Mouse (Mus musculus) monocyte, adult 5-6 weeks (primary cell): ENCODE data around the gene Myo15. TPM values are rescaled to one million over a fixed set of nuclear protein-coding genes. Genes with fewer than 3 reads are reported as not detected.
"Not testable (repeated sequence)": the region's sequence is repeated elsewhere in the genome, so short reads cannot be mapped to it uniquely, and the experiment has no call there.

Experiments
- ATAC-seq: fragments of 153-309, 156-312 bp; replicated peaks from 2 replicates; pipeline ENCODE4 v1.8.0; 2017; ENCODE audit warnings: mild to moderate bottlenecking; ENCODE audit not compliant: low TSS enrichment, insufficient number of reproducible peaks, severe bottlenecking, poor library complexity, low FRiP score
- total RNA-seq: library from RNA; stranded (forward); fragments of 200-1000, 200-491, 200-594 nt; gene quantifications from 3 replicates; pipeline ENCODE4 v1.2.3, GENCODE M21; 2017

Myo15 gene
- 0.10 TPM in 2 of 3 replicates, not detected in the other for total RNA-seq

DNA sequence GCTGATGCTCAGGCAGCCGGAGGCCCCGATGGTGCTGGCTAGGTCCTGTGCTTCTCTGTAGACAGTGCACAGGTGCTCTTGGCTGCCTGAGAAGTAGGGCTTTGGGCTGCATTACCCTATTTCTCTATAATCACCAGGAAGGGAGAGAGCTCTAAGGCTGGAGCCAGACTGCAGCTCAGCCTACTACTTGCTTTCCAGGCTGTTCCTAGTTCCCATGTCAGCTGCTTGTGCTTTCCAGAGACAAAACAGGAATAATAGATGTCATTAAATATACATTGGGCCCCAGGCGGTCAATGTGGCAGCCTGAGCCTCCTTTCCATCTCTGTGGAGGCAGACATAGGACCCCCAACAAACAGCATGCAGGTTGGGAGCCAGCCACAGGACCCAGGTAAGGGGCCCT is at the start of gene Myo15:
Gene Myo15, plus strand, starts transcription at position 301 of the 400 bp plus-strand sequence.
- ATAC-seq, result no peak

DNA sequence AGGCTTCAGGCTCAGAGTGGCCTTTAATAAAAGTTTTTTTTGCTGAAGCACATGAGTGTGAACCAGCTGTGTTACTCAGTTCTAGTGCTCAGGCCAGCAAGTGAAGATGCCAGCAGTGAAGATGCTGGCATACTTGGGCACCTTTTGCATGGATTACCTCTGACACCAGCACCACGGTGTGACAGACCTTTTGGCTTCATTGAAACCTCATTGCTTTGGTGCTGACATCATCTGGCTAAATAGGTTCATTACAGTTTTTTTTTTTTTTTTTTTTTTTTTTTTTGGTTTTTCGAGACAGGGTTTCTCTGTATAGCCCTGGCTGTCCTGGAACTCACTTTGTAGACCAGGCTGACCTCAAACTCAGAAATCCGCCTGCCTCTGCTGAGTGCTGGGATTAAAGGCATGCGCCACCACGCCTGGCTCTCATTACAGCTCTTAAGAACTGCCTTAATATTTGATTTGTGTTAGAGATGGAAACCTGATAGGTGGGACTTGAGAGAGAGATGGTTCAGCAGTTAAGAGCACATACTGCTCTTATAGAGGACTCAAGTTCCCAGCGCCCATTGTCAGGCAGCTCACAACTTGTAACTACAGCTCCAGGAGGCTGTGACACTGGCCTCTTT is 47.0 kb upstream of the Myo15 start:
- ATAC-seq, result no peak

DNA sequence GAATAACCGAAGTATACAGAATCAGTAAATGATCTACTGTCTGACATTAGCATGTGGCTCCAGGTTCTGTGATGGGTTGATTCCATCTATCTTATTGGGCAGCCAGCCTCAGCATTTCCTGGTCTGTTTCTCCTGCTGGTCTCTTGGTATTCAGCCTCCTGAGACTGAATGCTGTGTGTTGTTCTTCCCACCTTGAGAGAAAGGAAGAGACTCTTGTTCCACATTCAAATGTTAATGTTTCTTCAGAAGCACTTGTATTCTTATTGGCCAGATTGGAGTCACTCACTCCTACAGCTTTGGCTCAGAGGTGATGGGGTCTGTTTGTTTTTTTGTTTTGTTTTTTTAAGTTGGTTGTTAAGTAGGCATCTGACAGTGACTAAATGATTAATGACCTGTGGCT is 46.1 kb upstream of the Myo15 start:
- ATAC-seq, result no peak

DNA sequence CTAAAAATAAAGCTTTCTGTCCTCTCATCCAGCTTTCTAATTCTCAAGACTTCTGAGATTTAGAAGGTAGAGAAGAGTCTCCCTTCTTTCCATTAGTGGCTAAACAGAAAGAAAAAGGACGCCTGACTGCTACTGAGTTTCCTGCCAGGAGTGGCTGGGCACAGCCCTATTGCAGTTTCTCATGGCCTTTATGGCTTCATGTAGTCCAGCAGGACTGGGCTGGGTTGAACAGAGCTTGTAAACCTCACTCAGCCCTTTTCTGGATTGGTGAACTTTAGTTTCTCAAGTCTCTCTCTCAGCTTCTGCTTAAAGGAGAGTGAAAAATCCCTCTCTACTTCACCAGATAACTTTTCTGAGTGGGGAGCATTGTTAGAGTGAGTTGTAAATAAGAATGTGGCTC is 42.7 kb upstream of the Myo15 start:
- no peak for ATAC-seq

DNA sequence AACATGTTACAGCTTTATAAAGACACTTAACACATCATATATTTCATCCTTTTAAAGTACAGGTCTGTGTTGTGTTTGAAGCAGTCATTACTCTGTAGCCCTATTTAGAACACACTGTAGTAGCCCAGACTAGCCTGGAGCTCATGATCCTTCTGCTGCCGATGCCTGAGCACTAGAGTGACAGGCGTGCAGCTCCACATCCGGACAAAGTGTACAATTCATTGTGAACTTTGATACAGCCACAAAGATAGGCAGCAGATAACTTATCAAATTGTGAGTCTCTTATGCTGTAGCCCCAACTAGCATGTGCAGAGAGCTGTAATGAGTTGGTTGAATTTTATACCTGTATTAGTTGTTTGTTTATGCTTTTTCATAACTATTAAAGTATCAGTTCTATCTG is 41.5 kb upstream of the Myo15 start:
- ATAC-seq, result no peak

DNA sequence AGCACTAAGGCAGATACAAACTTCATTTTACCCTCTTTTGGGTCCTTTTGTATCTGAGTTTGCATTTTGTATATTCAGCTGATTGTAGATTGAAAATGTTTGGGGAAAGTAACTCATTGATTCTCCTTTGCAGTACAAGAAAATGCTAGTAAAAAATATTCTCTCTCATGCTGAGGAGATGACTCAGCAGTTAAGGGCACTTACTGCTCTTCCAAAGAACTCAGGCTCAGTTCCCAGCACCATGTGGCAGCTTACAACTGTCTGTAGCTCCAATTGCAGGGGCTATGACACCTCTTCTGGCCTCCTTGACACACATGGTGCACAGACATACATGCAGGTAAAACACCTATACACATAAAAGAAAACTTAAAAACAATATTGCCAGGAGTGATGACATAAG is 35.6 kb upstream of the Myo15 start:
- ATAC-seq, result no peak

DNA sequence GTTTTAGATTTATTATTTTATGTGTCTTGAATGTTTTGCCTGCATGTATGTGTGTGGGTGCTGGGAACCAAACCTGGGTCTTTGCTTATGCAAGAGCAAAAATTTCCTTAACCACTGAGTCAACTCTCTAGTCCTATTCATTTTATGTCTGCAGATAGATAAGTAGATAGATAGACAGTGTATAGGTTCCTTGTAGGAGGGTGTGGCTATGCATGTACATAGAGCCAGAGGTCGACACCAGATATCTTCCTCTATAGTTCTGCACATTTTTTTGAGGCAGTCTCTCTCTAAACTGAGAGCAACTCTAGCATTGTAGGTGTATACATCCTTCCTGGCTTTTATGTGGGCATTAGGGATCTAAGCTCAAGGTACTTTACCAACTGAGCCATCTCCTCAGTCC is 34.0 kb upstream of the Myo15 start:
- ATAC-seq, result no peak

DNA sequence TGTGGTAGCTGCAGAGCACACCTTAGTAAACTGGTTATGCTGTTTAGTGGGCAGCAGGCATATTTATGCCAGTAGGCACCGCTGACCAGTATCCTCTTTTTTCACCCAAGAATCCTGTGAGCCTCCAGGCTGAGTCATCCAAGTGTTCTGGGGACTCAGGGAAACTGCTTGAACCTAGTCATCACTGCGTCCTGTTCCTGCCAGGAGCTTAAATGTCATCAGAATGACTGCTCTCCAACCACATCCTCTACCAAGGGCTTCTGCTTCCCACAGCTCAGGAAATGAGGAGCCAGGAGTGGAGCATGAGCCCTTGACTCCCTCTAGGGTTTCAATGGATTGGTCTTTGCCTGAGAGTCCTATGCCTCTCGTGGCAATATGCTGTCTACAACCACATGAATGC is 32.5 kb upstream of the Myo15 start:
- no peak for ATAC-seq

DNA sequence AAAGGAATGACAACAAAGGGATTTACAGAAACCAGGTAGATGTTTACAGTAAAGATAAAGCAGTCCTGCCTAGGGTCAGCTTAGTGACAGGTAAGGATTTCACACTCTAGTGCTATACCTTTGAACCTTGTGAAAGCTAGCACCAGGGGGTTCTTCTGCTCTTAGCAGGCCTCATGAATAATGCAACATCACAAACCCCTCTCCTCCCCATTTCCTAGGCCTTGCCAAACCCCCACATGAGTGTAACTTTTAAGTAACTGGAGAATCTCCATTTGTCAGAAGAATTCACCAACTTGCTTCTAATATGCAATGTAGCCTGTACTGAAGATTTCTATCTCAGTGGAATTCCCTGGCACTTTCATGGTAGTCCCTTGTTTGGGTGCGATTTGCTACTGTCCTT is 29.5 kb upstream of the Myo15 start:
- not testable (repeated sequence) for ATAC-seq

DNA sequence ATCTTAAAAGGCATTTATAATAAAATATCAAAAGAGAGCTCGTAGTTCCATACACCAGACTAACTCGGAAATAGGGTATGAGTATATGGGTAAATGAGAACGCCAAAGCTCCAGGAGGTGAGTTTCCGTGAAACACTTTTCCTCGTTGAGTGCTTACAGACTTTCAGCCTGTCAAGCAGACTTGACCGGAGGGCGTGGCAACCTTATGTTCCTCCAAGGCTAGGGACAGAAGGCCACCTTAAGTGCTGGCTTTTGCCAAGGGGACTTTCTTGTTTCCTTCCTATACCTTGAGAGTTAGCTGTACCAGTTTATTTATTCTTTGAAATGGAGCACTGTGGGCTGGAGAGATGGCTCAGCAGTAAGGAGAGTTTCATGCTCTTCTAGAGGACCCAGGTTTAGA is 29.0 kb upstream of the Myo15 start:
- ATAC-seq, result no peak

DNA sequence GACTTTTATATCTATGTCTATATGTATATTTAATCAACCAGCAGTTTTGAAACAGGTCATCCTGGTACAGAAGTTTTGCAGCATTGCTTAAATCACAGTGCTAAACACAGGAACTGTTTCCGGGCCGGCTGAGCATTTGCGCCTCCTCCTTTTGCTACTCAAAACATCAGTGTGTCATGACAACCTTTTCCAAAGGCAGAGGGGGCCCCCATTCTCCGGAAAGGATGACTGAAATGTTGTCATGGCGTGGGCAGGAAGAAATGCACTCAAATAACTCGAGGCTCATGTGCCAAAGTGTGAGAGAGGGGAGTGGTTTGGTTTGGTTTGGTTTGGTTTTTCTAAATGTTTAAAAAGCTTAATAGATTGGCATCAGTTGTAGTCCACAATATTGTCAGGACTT is 26.2 kb upstream of the Myo15 start:
- no peak for ATAC-seq

DNA sequence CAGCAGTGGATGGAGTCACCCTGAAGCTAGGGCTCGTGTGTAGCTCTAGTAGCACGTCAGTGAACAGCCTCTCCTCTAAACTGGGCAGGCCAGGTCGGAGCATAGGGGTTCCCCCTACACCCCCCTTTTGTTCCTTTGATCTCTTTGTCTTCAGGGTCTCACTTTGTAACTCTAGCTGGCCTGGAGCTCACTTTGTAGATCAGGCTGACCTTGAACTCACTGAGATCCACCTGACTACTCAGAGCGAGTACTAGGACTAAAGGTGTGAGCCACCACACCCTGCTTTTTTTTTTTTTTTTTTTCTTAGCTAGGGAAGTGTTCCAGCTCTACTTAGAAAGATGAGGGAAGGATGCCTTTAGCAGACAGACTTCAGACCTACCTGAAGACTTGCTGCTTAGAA is 25.1 kb upstream of the Myo15 start:
- no peak for ATAC-seq

DNA sequence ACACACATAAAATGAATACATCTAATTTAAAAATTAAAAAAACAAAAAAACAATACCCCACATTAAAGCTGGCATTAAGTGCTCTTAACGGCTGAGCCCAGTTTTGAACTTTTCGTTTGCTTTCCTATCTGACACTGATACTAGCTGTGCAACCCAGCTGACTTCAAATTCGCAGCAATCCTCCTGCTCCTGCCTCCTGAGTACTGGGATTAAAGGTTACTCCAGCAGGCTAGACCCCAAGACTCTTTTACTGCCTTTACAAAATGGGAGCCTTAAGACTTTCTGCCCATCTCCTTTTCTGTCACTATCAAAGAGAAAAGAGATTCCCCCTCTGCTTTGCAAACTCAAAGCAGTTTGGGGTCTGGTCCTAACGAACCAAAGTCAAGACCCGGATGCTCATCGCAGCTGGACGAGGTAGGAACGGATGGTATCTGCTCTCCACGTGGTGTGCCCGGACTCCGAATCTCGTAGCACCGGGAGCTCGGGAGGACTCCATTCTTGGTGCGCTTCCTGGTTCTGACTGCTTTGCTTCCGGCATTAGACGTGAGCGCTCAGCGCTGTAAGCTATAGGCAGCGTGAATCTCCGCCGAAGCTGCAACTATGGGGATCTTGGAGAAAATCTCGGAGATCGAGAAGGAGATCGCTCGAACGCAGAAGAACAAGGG is 14.9 kb upstream of the Myo15 start, which contains the start of gene Drg2:
Gene Drg2, plus strand, starts transcription at position 512 of the 665 bp plus-strand sequence.
- ATAC-seq, result peak; percentile 97

DNA sequence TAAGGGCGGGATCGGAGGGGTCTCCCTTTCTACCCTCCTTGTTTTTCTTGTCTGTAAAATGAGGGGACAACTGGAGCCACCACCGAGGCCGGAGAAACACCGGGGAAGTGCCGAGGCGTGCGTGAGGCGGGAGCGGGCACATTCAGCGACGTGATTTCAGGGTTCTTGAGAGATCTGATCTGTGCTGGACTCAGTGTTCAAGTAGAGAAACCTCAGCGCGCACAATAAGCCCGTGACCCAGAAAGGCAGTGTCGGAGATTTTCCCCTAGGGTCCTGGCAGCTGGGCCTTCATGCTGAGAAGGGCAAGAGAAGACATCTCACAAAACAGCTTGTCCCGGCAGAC is 14.4 kb upstream of the Myo15 start:
- 0 out of 2 replicates have a peak, but pooled peaks have one; percentile 1 for ATAC-seq

DNA sequence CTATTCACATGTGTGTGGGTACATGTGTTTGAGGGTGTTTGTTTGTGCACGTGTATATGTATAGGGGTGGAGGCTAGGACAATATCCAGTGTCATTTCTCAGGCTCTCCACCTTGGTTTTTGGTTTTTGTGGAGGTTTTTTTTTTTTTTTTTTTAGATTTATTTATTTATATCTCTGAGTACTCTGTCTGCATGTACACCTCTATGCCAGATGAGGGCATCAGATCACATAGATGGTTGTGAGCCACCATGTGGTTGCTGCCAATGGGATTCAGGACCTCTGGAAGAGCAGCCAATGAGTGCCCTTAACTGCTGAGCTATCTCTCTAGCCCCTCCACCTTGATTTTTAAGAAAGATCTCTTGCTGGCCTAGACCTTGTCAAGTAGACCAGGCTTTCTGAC is 11.2 kb upstream of the Myo15 start:
- ATAC-seq, result no peak

DNA sequence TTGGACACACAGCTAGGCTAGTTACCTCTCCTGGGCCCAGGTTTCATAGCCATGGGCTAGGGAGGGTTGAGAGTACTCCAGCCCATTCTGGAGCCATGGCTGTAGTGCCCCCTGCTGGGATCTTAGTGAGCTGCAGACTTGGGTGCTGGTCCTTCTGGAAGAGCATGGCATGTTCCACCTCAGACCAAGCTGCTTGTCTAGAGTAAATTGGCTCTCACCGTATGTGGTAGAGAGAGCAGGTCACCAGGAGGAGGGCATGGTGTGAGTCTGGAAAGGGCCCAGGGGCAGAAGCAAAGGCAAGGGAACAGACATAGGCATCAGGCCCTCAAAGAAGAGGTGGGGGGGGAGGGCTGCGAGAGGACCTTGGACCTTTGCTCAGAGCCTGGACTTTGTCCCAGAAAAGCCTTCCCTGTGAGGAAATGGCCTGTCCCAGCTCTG is 3.2 kb upstream of the Myo15 start:
- ATAC-seq, result peak; percentile 47

DNA sequence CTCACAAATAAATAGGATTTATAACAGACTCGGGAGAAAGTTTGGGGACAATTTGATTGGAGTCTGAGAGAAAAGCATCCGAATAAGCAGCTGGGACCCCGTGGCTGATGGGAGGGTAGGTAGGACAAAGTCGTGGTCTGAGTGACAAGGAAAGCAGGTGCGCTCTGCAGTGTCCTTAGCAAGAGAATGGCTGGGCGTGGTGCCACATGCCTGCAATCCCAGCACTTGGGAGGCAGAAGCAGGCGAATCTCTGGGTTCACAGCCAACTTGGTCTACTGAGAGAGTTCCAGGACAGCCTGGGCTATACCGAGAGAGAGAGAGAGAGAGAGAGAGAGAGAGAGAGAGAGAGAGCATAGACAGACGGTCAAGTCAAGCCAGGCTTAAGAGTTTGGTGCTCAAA is 1.6 kb downstream of the Myo15 start:
- ATAC-seq, result no peak

DNA sequence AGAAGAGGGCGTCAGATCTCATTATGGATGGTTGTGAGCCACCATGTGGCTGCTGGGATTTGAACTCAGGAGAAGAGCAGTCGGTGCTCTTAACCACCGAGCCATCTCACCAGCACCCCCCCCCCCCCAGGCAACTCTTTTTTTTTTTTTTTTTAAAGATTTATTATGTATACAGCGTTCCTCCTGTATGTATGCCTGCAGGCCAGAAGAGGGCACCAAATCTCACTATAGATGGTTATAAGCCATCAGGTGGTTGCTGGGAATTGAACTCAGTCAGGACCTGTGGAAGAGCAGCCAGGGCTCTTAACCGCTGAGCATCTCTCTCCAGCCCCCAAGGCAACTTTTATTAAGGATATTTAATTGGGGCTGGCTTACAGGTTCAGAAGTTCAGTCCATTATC is 5.4 kb downstream of the Myo15 start:
- ATAC-seq, result no peak

DNA sequence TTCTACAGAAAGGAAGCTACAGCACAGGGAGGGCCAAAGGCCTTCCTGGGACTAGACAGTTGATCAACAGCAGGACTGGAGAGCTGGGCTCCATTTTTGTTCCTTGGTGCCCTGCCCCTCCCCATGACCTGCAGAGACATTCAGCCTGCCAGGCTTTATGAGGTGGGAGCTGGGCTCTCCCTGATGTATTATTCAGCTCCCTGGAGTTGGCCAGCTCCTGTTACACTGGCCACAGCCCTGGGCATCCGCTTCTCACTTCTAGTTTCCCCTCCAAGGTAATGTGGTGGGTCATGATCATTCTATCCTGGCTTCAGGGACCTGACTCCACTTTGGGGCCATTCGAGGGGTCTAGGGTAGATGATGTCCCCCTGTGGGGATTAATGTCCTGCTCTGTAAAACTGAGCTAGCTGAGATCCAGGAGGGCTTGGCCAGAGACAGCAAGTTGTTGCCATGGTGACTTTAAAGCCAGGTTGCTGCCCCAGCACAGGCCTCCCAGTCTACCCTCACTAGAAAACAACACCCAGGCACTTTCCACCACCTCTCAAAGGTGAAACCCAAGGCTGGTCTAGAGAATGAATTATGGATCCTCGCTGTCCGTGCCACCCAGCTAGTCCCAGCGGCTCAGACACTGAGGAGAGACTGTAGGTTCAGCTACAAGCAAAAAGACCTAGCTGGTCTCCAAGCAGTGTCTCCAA is 6.7 kb downstream of the Myo15 start:
- no peak for ATAC-seq

DNA sequence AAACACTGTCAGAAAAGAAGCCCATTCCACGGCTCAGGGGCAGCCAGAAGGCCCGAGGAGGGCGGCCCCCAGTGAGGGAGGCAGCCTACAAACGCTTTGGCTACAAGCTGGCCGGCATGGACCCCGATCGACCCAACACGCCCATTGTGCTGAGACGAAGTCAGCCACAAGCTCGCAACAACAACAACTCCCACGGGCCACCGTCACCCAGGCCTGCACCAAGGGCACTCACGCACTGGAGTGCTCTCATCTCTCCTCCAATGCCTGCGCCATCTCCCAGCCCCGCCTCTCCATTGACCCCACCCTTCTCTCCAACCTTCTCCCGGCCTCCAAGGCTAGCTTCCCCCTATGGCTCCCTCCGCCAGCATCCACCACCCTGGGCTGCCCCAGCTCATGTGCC is 9.0 kb downstream of the Myo15 start:
- ATAC-seq, result no peak
